Mouse (Mus musculus) cerebellum, adult 2 months (tissue): ENCODE results near the gene Tfap4.

ENCODE experiments used
- CTCF ChIP-seq: fragments of 200-500 bp; IDR thresholded peaks from 2 replicates; pipeline ENCODE4 v1.5.1; 2011; ENCODE audit warnings: low read depth, mild to moderate bottlenecking, control low read depth, low read length, moderate library complexity, borderline replicate concordance; ENCODE audit not compliant: insufficient read depth
- POLR2A ChIP-seq: fragments of 200-500 bp; IDR thresholded peaks from 2 replicates; pipeline ENCODE4 v1.6.1; 2011; ENCODE audit warnings: low read length, control low read depth, borderline replicate concordance; ENCODE audit not compliant: insufficient read depth

GRCm38 (mm10) chr16:4540064-4540775, 19.4 kb downstream of the Tfap4 start:
- TF ChIP-seq POLR2A (no peak), CTCF (no peak)
